Mouse (Mus musculus) colon, adult 2 months (tissue): ENCODE data around the gene Lmtk3. TPM values are rescaled to one million over a fixed set of nuclear protein-coding genes. Genes with fewer than 3 reads are reported as not detected.

Experiments used
- polyA plus RNA-seq: library from polyadenylated mRNA; depleted of rRNA; stranded (reverse); fragments of >200 nt; gene quantifications from 2 replicates; pipeline ENCODE4 v1.2.3, GENCODE M21; 2012; rRNA removed

Gene Lmtk3
- polyA plus RNA-seq, result 5.0 and 6.1 TPM in 2 replicates

GRCm38 (mm10) chr7:45783511-45784091 is at the start of gene Lmtk3:
Lmtk3 (plus strand) TSS chr7:45783738.

GRCm38 (mm10) chr7:45784524-45785372 is 1.2 kb downstream of the Lmtk3 start, which contains the start of gene Sult2b1:
Sult2b1 (minus strand) TSS chr7:45784669.

GRCm38 (mm10) chr7:45813787-45814779 is 30.5 kb downstream of the Lmtk3 start, which contains the start of gene Cyth2:
Cyth2 (minus strand) TSS chr7:45814581.

GRCm38 (mm10) chr7:45824598-45824997 is 41.1 kb downstream of the Lmtk3 start, which contains the start of gene Kcnj14:
Kcnj14 (minus strand) TSS chr7:45824782.

GRCm38 (mm10) chr7:45830427-45831127 is 47.0 kb downstream of the Lmtk3 start, which contains the start of gene Grwd1:
Grwd1 (minus strand) TSS chr7:45830944.

Other genes with a start within 250 kb of the Lmtk3 start
- gene Hsd17b14, start 228.8 kb upstream of the Lmtk3 start, polyA plus RNA-seq, result 4.5 and 7.4 TPM in 2 replicates
- 55.8 and 58.0 TPM in 2 replicates for gene Bcat2, start 213.6 kb upstream of the Lmtk3 start, polyA plus RNA-seq
- gene Fgf21, start 168.2 kb upstream of the Lmtk3 start, polyA plus RNA-seq, result 0.16 and 0.57 TPM in 2 replicates
- 1.8 and 2.4 TPM in 2 replicates for gene Fut1, start 166.4 kb upstream of the Lmtk3 start, polyA plus RNA-seq
- gene Izumo1, start 161.9 kb upstream of the Lmtk3 start, polyA plus RNA-seq, result 0.23 and 0.32 TPM in 2 replicates
- 8.1 and 12.7 TPM in 2 replicates for gene Rasip1, start 156.2 kb upstream of the Lmtk3 start, polyA plus RNA-seq
- gene Mamstr, start 143.8 kb upstream of the Lmtk3 start, polyA plus RNA-seq, result 1.3 and 2.5 TPM in 2 replicates
- 145 and 187 TPM in 2 replicates for gene Fut2, start 117.3 kb upstream of the Lmtk3 start, polyA plus RNA-seq
- gene Ntn5, start 99.7 kb upstream of the Lmtk3 start, polyA plus RNA-seq, result 5.1 and 17.7 TPM in 2 replicates
- 0.63 and 0.67 TPM in 2 replicates for gene Sec1, start 89.3 kb upstream of the Lmtk3 start, polyA plus RNA-seq
- gene Car11, start 83.9 kb upstream of the Lmtk3 start, polyA plus RNA-seq, result 9.5 and 19.2 TPM in 2 replicates
- gene Dbp, start 78.7 kb upstream of the Lmtk3 start, polyA plus RNA-seq, result 29.4 and 35.9 TPM in 2 replicates
- 2,262 and 2,660 TPM in 2 replicates for gene Rpl18, start 68.3 kb upstream of the Lmtk3 start, polyA plus RNA-seq
- gene Sphk2, start 65.7 kb upstream of the Lmtk3 start, polyA plus RNA-seq, result 113 and 134 TPM in 2 replicates
- 572 and 657 TPM in 2 replicates for gene Fam83e, start 62.5 kb upstream of the Lmtk3 start, polyA plus RNA-seq
- gene Spaca4, start 57.9 kb upstream of the Lmtk3 start, polyA plus RNA-seq, result 0.24 and 0.36 TPM in 2 replicates
- 36.4 and 39.2 TPM in 2 replicates for gene Sult2b1, start 931 bp downstream of the Lmtk3 start, polyA plus RNA-seq
- 58.1 and 61.0 TPM in 2 replicates for gene Cyth2, start 30.8 kb downstream of the Lmtk3 start, polyA plus RNA-seq
- gene Kcnj14, start 41.0 kb downstream of the Lmtk3 start, polyA plus RNA-seq, result 0.20 and 0.43 TPM in 2 replicates
- gene Grwd1, start 47.2 kb downstream of the Lmtk3 start, polyA plus RNA-seq, result 10.6 and 12.5 TPM in 2 replicates
- gene Kdelr1, start 89.0 kb downstream of the Lmtk3 start, polyA plus RNA-seq, result 211 and 311 TPM in 2 replicates
- gene Grin2d, start 94.6 kb downstream of the Lmtk3 start, polyA plus RNA-seq, result 5.3 and 8.1 TPM in 2 replicates
- gene Syngr4, start 113.0 kb downstream of the Lmtk3 start, polyA plus RNA-seq, result 0.30 and 0.32 TPM in 2 replicates
- gene Tmem143, start 113.2 kb downstream of the Lmtk3 start, polyA plus RNA-seq, result 53.2 and 56.2 TPM in 2 replicates
- gene Emp3, start 137.7 kb downstream of the Lmtk3 start, polyA plus RNA-seq, result 123 and 152 TPM in 2 replicates
- 5.0 and 8.4 TPM in 2 replicates for gene Ccdc114, start 140.3 kb downstream of the Lmtk3 start, polyA plus RNA-seq
- gene Abcc6, start 246.6 kb downstream of the Lmtk3 start, polyA plus RNA-seq, result 6.2 and 11.0 TPM in 2 replicates
- 30.6 and 33.7 TPM in 2 replicates for gene Nomo1, start 250.0 kb downstream of the Lmtk3 start, polyA plus RNA-seq